Mouse (Mus musculus): ENCODE measurements around the gene Gtf3c5. TPM values are rescaled to one million over a fixed set of nuclear protein-coding genes. Genes with fewer than 3 reads are reported as not detected.

Gene Gtf3c5
- total and polyA plus RNA-seq, 3 experiments = 22.5 to 50.2 TPM; not detected in 1

- Histone ChIP-seq H3K27me3 (ENCODE audit: control insufficient read depth in 1 of 2, insufficient read depth in 2 of 2, low read length in 2 of 2) (no peaks in the 10 kb centered on the region), H3K4me3 (ENCODE audit: control insufficient read depth in 1 of 2, insufficient read depth in 1 of 2, low read depth in 2 of 2, low read length in 2 of 2) (no peak overlapping the region), H3K27ac (ENCODE audit: control insufficient read depth, low read depth, low read length) (no peak overlapping the region), H3K9me3 (replicated peaks; ENCODE audit: insufficient read depth, low read length) (no peaks in the 10 kb centered on the region), H3K79me2 (ENCODE audit: control insufficient read depth, insufficient read depth, low read length, poor library complexity) (no peaks in the 10 kb centered on the region), H3K36me3 (ENCODE audit: control insufficient read depth in 1 of 2, insufficient read depth in 2 of 2, low read length in 2 of 2) (no peaks in the 10 kb centered on the region), H3K9ac (ENCODE audit: control insufficient read depth, low read depth, low read length, poor library complexity, severe bottlenecking) (no peak overlapping the region), H3K4me1 (ENCODE audit: control insufficient read depth in 1 of 2, insufficient read depth in 2 of 2, low read length in 2 of 2) (no peaks in the 10 kb centered on the region)
- TF ChIP-seq BHLHE40 (IDR thresholded peaks at IDR 0.05; ENCODE audit: borderline replicate concordance, low read depth, low read length) (no peak), GABPA (IDR thresholded peaks at IDR 0.05; ENCODE audit: low read depth, low read length) (no peak), CHD2 (IDR thresholded peaks at IDR 0.05; ENCODE audit: low read length) (no peak), GATA1 (IDR thresholded peaks at IDR 0.05; ENCODE audit: low read depth, low read length) (no peak), SMC3 (IDR thresholded peaks at IDR 0.05; ENCODE audit: low read depth, low read length) (no peak)
- no peak for DNase-seq (ENCODE audit: low read depth, low spot score)
These were observed 46.4 kb upstream of the Gtf3c5 start for GRCm38 (mm10) chr2:28629911-28630381.

GRCm38 (mm10) chr2:28628053-28628452, 44.5 kb upstream of the Gtf3c5 start:
- H3K4me3 ChIP-seq (ENCODE audit: control insufficient read depth in 1 of 2, insufficient read depth in 1 of 2, low read depth in 2 of 2, low read length in 2 of 2) = no peak overlapping the region
- TF ChIP-seq ZNF384 (IDR thresholded peaks at IDR 0.05; ENCODE audit: low read depth, low read length) (peak; percentile 72), ELF1 (IDR thresholded peaks at IDR 0.05; ENCODE audit: low read depth, low read length) (no peak), MYC (IDR thresholded peaks at IDR 0.05; ENCODE audit: low read depth, low read length) (peak; percentile 28; the same call in 1 of the 2 replicates), CTCF (IDR thresholded peaks at IDR 0.05 in 2 of 3, conservative IDR thresholded peaks at IDR 0.05 in 1 of 3; ENCODE audit: control insufficient read depth in 1 of 3, insufficient read depth in 1 of 3, low read depth in 2 of 3, low read length in 3 of 3, poor library complexity in 1 of 3, severe bottlenecking in 1 of 3) (peak; percentile 10 to 63 (median 35); a peak in 5 of 6 replicates), MXI1 (IDR thresholded peaks at IDR 0.05; ENCODE audit: low read depth, low read length) (no peak), ZC3H11A (IDR thresholded peaks at IDR 0.05; ENCODE audit: low read depth, low read length) (peak; percentile 29; the same call in 1 of the 2 replicates), RAD21 (IDR thresholded peaks at IDR 0.05; ENCODE audit: low read depth, low read length) (peak; percentile 49), SMC3 (IDR thresholded peaks at IDR 0.05; ENCODE audit: low read depth, low read length) (peak; percentile 52), RCOR1 (IDR thresholded peaks at IDR 0.05; ENCODE audit: low read depth, low read length) (no peak), ETS1 (IDR thresholded peaks at IDR 0.05; ENCODE audit: low read depth, low read length) (no peak), CHD2 (IDR thresholded peaks at IDR 0.05; ENCODE audit: low read length) (no peak)
- no peaks in the 10 kb centered on the region; a peak in 1 of 4 replicates for H3K4me1 ChIP-seq (ENCODE audit: control insufficient read depth in 1 of 2, insufficient read depth in 2 of 2, low read length in 2 of 2)

GRCm38 (mm10) chr2:28626038-28626437, 42.5 kb upstream of the Gtf3c5 start:
- no peaks in the 10 kb centered on the region for H3K9me3 ChIP-seq (replicated peaks; ENCODE audit: insufficient read depth, low read length)

More at GRCm38 (mm10) chr2:28628053-28628452, 44.5 kb upstream of the Gtf3c5 start:
- Histone ChIP-seq H3K79me2 (ENCODE audit: control insufficient read depth, insufficient read depth, low read length, poor library complexity) (no peaks in the 10 kb centered on the region; the same call in 1 of the 2 replicates), H3K36me3 (ENCODE audit: control insufficient read depth in 1 of 2, insufficient read depth in 2 of 2, low read length in 2 of 2) (no peaks in the 10 kb centered on the region), H3K9me3 (replicated peaks; ENCODE audit: insufficient read depth, low read length) (no peaks in the 10 kb centered on the region), H3K27ac (ENCODE audit: control insufficient read depth, low read depth, low read length) (no peak overlapping the region), H3K9ac (ENCODE audit: control insufficient read depth, low read depth, low read length, poor library complexity, severe bottlenecking) (no peak overlapping the region), H3K27me3 (ENCODE audit: control insufficient read depth in 1 of 2, insufficient read depth in 2 of 2, low read length in 2 of 2) (no peaks in the 10 kb centered on the region)
- DNase-seq (ENCODE audit: low read depth, low spot score) = peak; percentile 40

More at GRCm38 (mm10) chr2:28626038-28626437, 42.5 kb upstream of the Gtf3c5 start:
- no peaks in the 10 kb centered on the region for H3K27me3 ChIP-seq (ENCODE audit: control insufficient read depth in 1 of 2, insufficient read depth in 2 of 2, low read length in 2 of 2)
- TF ChIP-seq E2F4 (IDR thresholded peaks at IDR 0.05; ENCODE audit: borderline replicate concordance, low read depth, low read length) = no peak
- TF ChIP-seq USF1 (IDR thresholded peaks at IDR 0.05; ENCODE audit: low read depth, low read length) = no peak
- no peak for TF ChIP-seq MAFK (IDR thresholded peaks at IDR 0.05; ENCODE audit: borderline replicate concordance, low read depth, low read length)
- no peak for TF ChIP-seq ZNF384 (IDR thresholded peaks at IDR 0.05; ENCODE audit: low read depth, low read length)
- TF ChIP-seq SMC3 (IDR thresholded peaks at IDR 0.05; ENCODE audit: low read depth, low read length) = no peak
- TF ChIP-seq CHD1 (IDR thresholded peaks at IDR 0.05; ENCODE audit: low read depth, low read length) = no peak
- TF ChIP-seq KAT2A (conservative IDR thresholded peaks at IDR 0.05; ENCODE audit: low read depth, low read length) = no peak
- no peak overlapping the region for H3K9ac ChIP-seq (ENCODE audit: control insufficient read depth, low read depth, low read length, poor library complexity, severe bottlenecking)
- peaks cover 0 to 6% of the 10 kb centered on the region in 2 experiments; a peak in 2 of 4 replicates for H3K36me3 ChIP-seq (ENCODE audit: control insufficient read depth in 1 of 2, insufficient read depth in 2 of 2, low read length in 2 of 2)
- H3K27ac ChIP-seq (ENCODE audit: control insufficient read depth, low read depth, low read length) = no peak overlapping the region
- H3K4me3 ChIP-seq (ENCODE audit: control insufficient read depth in 1 of 2, insufficient read depth in 1 of 2, low read depth in 2 of 2, low read length in 2 of 2) = no peak overlapping the region
- DNase-seq (ENCODE audit: low read depth, low spot score) = no peak
- peaks cover 3 to 10% of the 10 kb centered on the region in 2 experiments; a peak in 3 of 4 replicates for H3K4me1 ChIP-seq (ENCODE audit: control insufficient read depth in 1 of 2, insufficient read depth in 2 of 2, low read length in 2 of 2)
- H3K79me2 ChIP-seq (ENCODE audit: control insufficient read depth, insufficient read depth, low read length, poor library complexity) = peaks cover 7% of the 10 kb centered on the region

All from MEL (cell line).